Mouse (Mus musculus): ENCODE measurements around the gene Rbbp6.

Rbbp6 gene

GRCm38 (mm10) chr7:122970864-122971420 is 5.5 kb downstream of the Rbbp6 start:
- DNase-seq (ENCODE audit: low read depth), result peak; percentile 62

GRCm38 (mm10) chr7:122972006-122972689 is 6.7 kb downstream of the Rbbp6 start:
- peak; percentile 56 for DNase-seq (ENCODE audit: low read depth)

- no peak for DNase-seq (ENCODE audit: low read depth)
These were observed 14.0 kb downstream of the Rbbp6 start for GRCm38 (mm10) chr7:122979514-122979913.

- no peak for DNase-seq (ENCODE audit: low read depth)
These were observed 32.7 kb downstream of the Rbbp6 start for GRCm38 (mm10) chr7:122998189-122998588.

- DNase-seq (ENCODE audit: low read depth), result no peak
These were observed 34.4 kb downstream of the Rbbp6 start for GRCm38 (mm10) chr7:122999871-123000396.

GRCm38 (mm10) chr7:123000796-123001195 is 35.3 kb downstream of the Rbbp6 start:
- DNase-seq (ENCODE audit: low read depth), result no peak

GRCm38 (mm10) chr7:123001341-123002027 is 36.0 kb downstream of the Rbbp6 start:
- no peak for DNase-seq (ENCODE audit: low read depth)

- DNase-seq (ENCODE audit: low read depth), result no peak
These were observed 36.5 kb downstream of the Rbbp6 start for GRCm38 (mm10) chr7:123002028-123002410.

GRCm38 (mm10) chr7:123003207-123003606 is 37.7 kb downstream of the Rbbp6 start:
- no peak for DNase-seq (ENCODE audit: low read depth)

- DNase-seq (ENCODE audit: low read depth), result no peak
These were observed 39.0 kb downstream of the Rbbp6 start for GRCm38 (mm10) chr7:123004442-123004841.

GRCm38 (mm10) chr7:123006251-123006650 is 40.8 kb downstream of the Rbbp6 start:
- no peak for DNase-seq (ENCODE audit: low read depth)

- no peak for DNase-seq (ENCODE audit: low read depth)
These were observed 42.3 kb downstream of the Rbbp6 start for GRCm38 (mm10) chr7:123007743-123008142.

- DNase-seq (ENCODE audit: low read depth), result no peak
These were observed 48.0 kb downstream of the Rbbp6 start for GRCm38 (mm10) chr7:123013466-123013865.

GRCm38 (mm10) chr7:123014729-123015128 is 49.2 kb downstream of the Rbbp6 start:
- DNase-seq (ENCODE audit: low read depth), result no peak

GRCm38 (mm10) chr7:123017627-123018026 is 52.1 kb downstream of the Rbbp6 start:
- DNase-seq (ENCODE audit: low read depth), result peak; percentile 77

GRCm38 (mm10) chr7:123025123-123025522 is 59.6 kb downstream of the Rbbp6 start:
- peak; percentile 78 for DNase-seq (ENCODE audit: low read depth)

- DNase-seq (ENCODE audit: low read depth), result no peak
These were observed 64.8 kb downstream of the Rbbp6 start for GRCm38 (mm10) chr7:123030295-123030694.

- DNase-seq (ENCODE audit: low read depth), result peak; percentile 59
These were observed 65.3 kb downstream of the Rbbp6 start for GRCm38 (mm10) chr7:123030709-123031181.

GRCm38 (mm10) chr7:123031211-123031743 is 65.8 kb downstream of the Rbbp6 start:
- peak; percentile 48 for DNase-seq (ENCODE audit: low read depth)

GRCm38 (mm10) chr7:123035314-123035713 is 69.8 kb downstream of the Rbbp6 start:
- no peak for DNase-seq (ENCODE audit: low read depth)

GRCm38 (mm10) chr7:123039302-123039701 is 73.8 kb downstream of the Rbbp6 start:
- peak; percentile 67 for DNase-seq (ENCODE audit: low read depth)

- DNase-seq (ENCODE audit: low read depth), result no peak
These were observed 79.7 kb downstream of the Rbbp6 start for GRCm38 (mm10) chr7:123045146-123045545.

Measured in induced T-regulatory cell, adult 2 months (primary cell).